Comparison of ENCODE assay signal across 16 mouse cellular contexts in the genomic region with DNA sequence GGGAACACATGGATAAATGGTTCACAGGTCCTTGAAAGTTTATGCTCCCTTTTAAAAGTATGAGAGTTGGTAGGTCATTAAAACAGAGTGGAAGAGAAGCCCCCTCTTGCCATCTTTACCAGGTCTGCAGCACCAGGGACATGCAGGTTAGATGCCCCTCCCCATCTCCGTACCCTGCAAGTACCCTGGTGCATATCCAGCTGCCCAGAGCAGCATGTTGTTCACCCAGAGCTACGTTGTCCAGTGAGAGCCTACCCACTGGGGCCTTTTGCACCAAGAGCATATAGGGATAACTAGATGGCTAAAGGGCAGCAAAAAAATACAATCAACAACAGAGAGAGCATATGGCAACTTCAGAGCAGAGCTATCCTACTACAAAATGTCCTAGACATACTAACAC.
A peak's percentile ranks its signal among the peaks of the same experiment; 100 is the strongest.
DNase-seq lines count a peak whose midpoint lies in the region.
"Had no signal": no experiment of that assay in that cellular context is flagged by ENCODE, and none has a peak within 500 bp of the region (broad histone marks: within the 10 kb centered on the region; RNA-seq: fewer than 3 reads in every experiment).

No protein-coding gene starts in this region.

- intact Hi-C loops in gastrocnemius, postnatal 36 days (cut with DNase I): loop anchor here (2.0 kb wide), 1 partner anchor 131 kb away; no protein-coding TSS in a partner anchor
- intact Hi-C loops in heart, postnatal 36 days (cut with DNase I): loop anchor here (2.0 kb wide), 1 partner anchor 131 kb away; no protein-coding TSS in a partner anchor

- peak; percentile 3 for DNase-seq in gastrocnemius, postnatal 10 days
- DNase-seq in gastrocnemius, postnatal 36 days: no peak
- DNase-seq in heart, adult 11 months: peak; percentile 92
- DNase-seq in heart, postnatal 36 days: no peak
- DNase-seq in urinary bladder, postnatal 10 days (ENCODE audit: low spot score): peak; percentile 10
- DNase-seq in urinary bladder, postnatal 14 days (ENCODE audit: low spot score): no peak
- DNase-seq: adrenal gland, adult 2 months; adrenal gland, adult 8-10 months; adrenal gland, postnatal 10 days; adrenal gland, postnatal 14 days; adrenal gland, postnatal 25 days; adrenal gland, postnatal 36 days; B cell, adult 2 months; cerebellum, adult 11 months; cerebellum, adult 11-12 months; cerebellum, adult 18-20 months had no signal

Comparison
In these comparisons a context has a peak if more than half of its experiments do, and no peak if none do; other contexts are left out.
1. DNase-seq: peak in gastrocnemius, postnatal 10 days (single experiment), heart, adult 11 months (single experiment) and urinary bladder, postnatal 10 days (single experiment); none in gastrocnemius, postnatal 36 days (0 of 2), heart, postnatal 36 days (0 of 2) and urinary bladder, postnatal 14 days (single experiment).